Comparison of ENCODE assay signal across 26 mouse cellular contexts in the genomic region with DNA sequence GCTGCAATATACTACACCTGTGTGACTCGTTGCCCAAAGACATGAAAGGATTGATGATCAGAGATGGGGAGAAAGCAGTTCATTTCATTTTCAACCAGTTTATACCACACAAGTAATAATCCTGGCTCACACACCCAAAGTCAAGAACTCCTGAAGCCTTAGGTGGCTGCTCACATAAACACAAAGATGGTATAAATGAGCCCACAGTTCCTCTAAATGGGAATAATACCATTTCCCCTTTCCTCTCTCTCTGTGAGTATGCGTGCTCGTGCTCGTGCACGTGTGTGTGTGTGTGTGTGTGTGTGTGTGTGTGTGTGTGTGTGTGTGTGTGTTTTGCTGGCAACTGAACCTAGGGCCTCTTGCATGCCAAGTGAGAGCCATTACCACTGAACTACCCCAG. TPM values are rescaled to one million over a fixed set of nuclear protein-coding genes. Genes with fewer than 3 reads are reported as not detected.
DNase-seq lines count a peak whose midpoint lies in the region; ATAC-seq lines count a peak whose summit lies in the region.
"Had no signal": no experiment of that assay in that cellular context is flagged by ENCODE, and none has a peak within 500 bp of the region (broad histone marks: within the 10 kb centered on the region; RNA-seq: fewer than 3 reads in every experiment).

No protein-coding gene starts in this region.

- H3K27me3 ChIP-seq in midbrain, embryonic 15.5 days (replicated peaks): no peaks in the 10 kb centered on the region
- H3K27me3 ChIP-seq in midbrain, embryonic 11.5 days (ENCODE audit: control insufficient read depth, insufficient read depth, low read length): no peaks in the 10 kb centered on the region
- H3K27me3 ChIP-seq in heart, embryonic 12.5 days (replicated peaks): no peaks in the 10 kb centered on the region
- H3K27me3 ChIP-seq: forebrain, embryonic 13.5 days; heart, embryonic 15.5 days; hindbrain, embryonic 13.5 days had no signal

- no peaks in the 10 kb centered on the region for H3K9me3 ChIP-seq in midbrain, embryonic 15.5 days
- H3K9me3 ChIP-seq in midbrain, embryonic 11.5 days (ENCODE audit: control insufficient read depth, low read length): no peaks in the 10 kb centered on the region
- peaks cover 3% of the 10 kb centered on the region; the same call in 1 of the 2 replicates for H3K9me3 ChIP-seq in heart, embryonic 12.5 days (replicated peaks)
- H3K9me3 ChIP-seq: forebrain, embryonic 10.5 days; heart, embryonic 15.5 days; hindbrain, embryonic 10.5 days; hindbrain, embryonic 13.5 days had no signal

- no peak for DNase-seq in midbrain, embryonic 11.5 days (ENCODE audit: low spot score, missing footprints)
- no peak for DNase-seq in c-Kit-positive CD71-positive TER-119-positive erythroid progenitor cells, embryonic 14.5 days (ENCODE audit: low spot score)
- DNase-seq: adrenal gland, adult 2 months; adrenal gland, postnatal 14 days; cerebellum, adult 11-12 months; cerebellum, adult 8-10 months; cerebellum, postnatal 10 days; cerebellum, postnatal 36 days; gastrocnemius, adult 2 months; gastrocnemius, postnatal 14 days; heart, adult 2 months; heart, postnatal 10 days; heart, postnatal 36 days had no signal

- WGBS in midbrain, embryonic 15.5 days: 91% methylated on average over 5 of the region's 5 CpGs
- 98% methylated on average over 4 of the region's 5 CpGs for WGBS in midbrain, embryonic 11.5 days
- WGBS in heart, embryonic 12.5 days: 91% methylated on average over 5 of the region's 5 CpGs

- no peak overlapping the region for H3K4me2 ChIP-seq in midbrain, embryonic 15.5 days
- H3K4me2 ChIP-seq in midbrain, embryonic 11.5 days: no peak overlapping the region
- no peak overlapping the region for H3K4me2 ChIP-seq in heart, embryonic 12.5 days
- H3K4me2 ChIP-seq: forebrain, embryonic 13.5 days; heart, embryonic 11.5 days; heart, embryonic 15.5 days; hindbrain, embryonic 13.5 days had no signal

- H3K4me3 ChIP-seq in midbrain, embryonic 15.5 days: no peak overlapping the region
- H3K4me3 ChIP-seq in midbrain, embryonic 11.5 days (ENCODE audit: low read depth, low read length): no peak overlapping the region
- no peak overlapping the region for H3K4me3 ChIP-seq in heart, embryonic 12.5 days
- H3K4me3 ChIP-seq: forebrain, embryonic 10.5 days; forebrain, embryonic 13.5 days; gastrocnemius, adult 2 months; heart, adult 2 months; heart, embryonic 15.5 days; hindbrain, embryonic 10.5 days; hindbrain, embryonic 13.5 days had no signal

- peaks cover 9% of the 10 kb centered on the region for H3K4me1 ChIP-seq in midbrain, embryonic 15.5 days
- no peaks in the 10 kb centered on the region for H3K4me1 ChIP-seq in midbrain, embryonic 11.5 days (ENCODE audit: control insufficient read depth, insufficient read depth, low read length)
- H3K4me1 ChIP-seq in heart, embryonic 12.5 days (replicated peaks): peaks cover 9% of the 10 kb centered on the region; the same call in 1 of the 2 replicates
- H3K4me1 ChIP-seq: heart, embryonic 15.5 days had no signal

- no peak for ATAC-seq in midbrain, embryonic 15.5 days (replicated peaks)
- no peak for ATAC-seq in midbrain, embryonic 11.5 days (ENCODE audit: low FRiP score)
- ATAC-seq in granulocyte monocyte progenitor cell, adult 5-6 weeks (replicated peaks; ENCODE audit: poor library complexity, severe bottlenecking): peak; percentile 68
- ATAC-seq in megakaryocyte progenitor cell, adult 5-6 weeks (replicated peaks; ENCODE audit: poor library complexity): peak; percentile 37; the same call in 1 of the 2 replicates
- ATAC-seq in heart, embryonic 12.5 days (ENCODE audit: insufficient number of reproducible peaks, low FRiP score): no peak
- ATAC-seq: CD4-positive, CD25-positive, alpha-beta regulatory T cell, adult 4 months; forebrain, embryonic 13.5 days; forebrain, embryonic 16.5 days; hindbrain, embryonic 16.5 days had no signal

- no peak overlapping the region for H3K9ac ChIP-seq in midbrain, embryonic 15.5 days
- no peak overlapping the region for H3K9ac ChIP-seq in midbrain, embryonic 11.5 days (ENCODE audit: low read length)
- no peak overlapping the region for H3K9ac ChIP-seq in heart, embryonic 12.5 days
- H3K9ac ChIP-seq: forebrain, embryonic 13.5 days; heart, embryonic 15.5 days; hindbrain, embryonic 13.5 days had no signal

- H3K36me3 ChIP-seq in midbrain, embryonic 15.5 days (replicated peaks): no peaks in the 10 kb centered on the region
- no peaks in the 10 kb centered on the region for H3K36me3 ChIP-seq in midbrain, embryonic 11.5 days (ENCODE audit: control insufficient read depth, insufficient read depth, low read length)
- no peaks in the 10 kb centered on the region for H3K36me3 ChIP-seq in heart, embryonic 12.5 days
- H3K36me3 ChIP-seq: heart, embryonic 15.5 days; hindbrain, embryonic 10.5 days; hindbrain, embryonic 13.5 days had no signal

- 0 out of 2 replicates have a peak overlapping the region, but pooled peaks have one; percentile 52 for H3K27ac ChIP-seq in midbrain, embryonic 15.5 days
- H3K27ac ChIP-seq in midbrain, embryonic 11.5 days (ENCODE audit: low read depth, low read length): no peak overlapping the region
- H3K27ac ChIP-seq in heart, embryonic 12.5 days (ENCODE audit: poor library complexity, severe bottlenecking): no peak overlapping the region
- H3K27ac ChIP-seq: forebrain, embryonic 10.5 days; forebrain, embryonic 13.5 days; gastrocnemius, adult 2 months; heart, adult 2 months; heart, embryonic 15.5 days; hindbrain, embryonic 10.5 days had no signal

RNA-seq across cellular contexts. Expression of a gene that starts 51.7 kb away (rescaled TPM):
- polyA plus RNA-seq in midbrain, embryonic 15.5 days (2015; fragmentation: Nextera tagmentation; extraction: Ambion mirVana): 80.4 and 85.9 TPM in 2 replicates
- 71.0 and 73.8 TPM in 2 replicates for polyA plus RNA-seq in midbrain, embryonic 11.5 days (2014; fragmentation: Nextera tagmentation; extraction: Ambion mirVana)
- 68.7 and 164 TPM in 2 replicates for total RNA-seq in granulocyte monocyte progenitor cell, adult 5-6 weeks (2014; fragmentation: Nextera tagmentation)
- 22.6 and 26.7 TPM in 2 replicates for total RNA-seq in granulocyte monocyte progenitor cell, adult 5-6 weeks (2017)
- 45.5 and 55.2 TPM in 2 replicates for total RNA-seq in megakaryocyte progenitor cell, adult 5-6 weeks (2015)
- 17.7 and 21.6 TPM in 2 replicates for total RNA-seq in megakaryocyte progenitor cell, adult 5-6 weeks (2017)
- 66.2 and 69.1 TPM in 2 replicates for polyA plus RNA-seq in heart, embryonic 12.5 days (2016; fragmentation: Nextera tagmentation; extraction: Ambion mirVana)

Comparison
In these comparisons a context has a peak if more than half of its experiments do, and no peak if none do; other contexts are left out.
1. ATAC-seq: peak in granulocyte monocyte progenitor cell, adult 5-6 weeks (single experiment) and megakaryocyte progenitor cell, adult 5-6 weeks (single experiment); none in midbrain, embryonic 15.5 days (single experiment), midbrain, embryonic 11.5 days (single experiment) and heart, embryonic 12.5 days (single experiment).